Mouse (Mus musculus) MEL (cell line): Measurements from ENCODE around the gene Zic4.

ENCODE experiments used
- CTCF ChIP-seq, 3 experiments: IDR thresholded peaks in 2 of 3; conservative IDR thresholded peaks in 1 of 3; 2 replicates each; pipeline ENCODE4 v1.5.1; 2011 to 2012; ENCODE audit warnings: low read length in 3 of 3, low read depth in 2 of 3, mild to moderate bottlenecking in 2 of 3, improper control_type of control experiment in 1 of 3, inconsistent platforms in 1 of 3, mixed read lengths in 1 of 3, moderate library complexity in 1 of 3; ENCODE audit not compliant: control insufficient read depth in 1 of 3, insufficient read depth in 1 of 3, poor library complexity in 1 of 3, severe bottlenecking in 1 of 3
- EP300 ChIP-seq, 2 experiments: IDR thresholded peaks; 2 replicates each; pipeline ENCODE4 v1.6.1; 2011; ENCODE audit warnings: improper control_type of control experiment in 2 of 2, low read length in 2 of 2, low read depth in 1 of 2, mild to moderate bottlenecking in 1 of 2
- GATA1 ChIP-seq: IDR thresholded peaks from 2 replicates; pipeline ENCODE4 v1.6.1; 2011; ENCODE audit warnings: low read depth, low read length, improper control_type of control experiment
- POLR2A ChIP-seq, 2 experiments: IDR thresholded peaks; 2 replicates each; pipeline ENCODE4 v1.6.1; 2011 to 2012; ENCODE audit warnings: low read length in 2 of 2, mild to moderate bottlenecking in 2 of 2, control low read depth in 1 of 2, improper control_type of control experiment in 1 of 2, low read depth in 1 of 2, moderate library complexity in 1 of 2; ENCODE audit not compliant: control insufficient read depth in 1 of 2, insufficient read depth in 1 of 2, poor library complexity in 1 of 2
- USF1 ChIP-seq: IDR thresholded peaks from 2 replicates; pipeline ENCODE4 v1.6.1; 2014; ENCODE audit warnings: low read depth, mild to moderate bottlenecking, inconsistent platforms, low read length, improper control_type of control experiment, moderate library complexity
- ZNF384 ChIP-seq: IDR thresholded peaks from 2 replicates; pipeline ENCODE4 v1.6.1; 2012; ENCODE audit warnings: low read depth, mild to moderate bottlenecking, inconsistent platforms, low read length, improper control_type of control experiment

- no peak for TF ChIP-seq GATA1
- no peak for TF ChIP-seq CTCF (IDR thresholded peaks at IDR 0.05 in 2 of 3, conservative IDR thresholded peaks at IDR 0.05 in 1 of 3; ENCODE audit: control insufficient read depth in 1 of 3, insufficient read depth in 1 of 3, low read depth in 2 of 3, low read length in 3 of 3, poor library complexity in 1 of 3, severe bottlenecking in 1 of 3)
- no peak for TF ChIP-seq USF1
- TF ChIP-seq POLR2A (IDR thresholded peaks at IDR 0.05; ENCODE audit: control insufficient read depth in 1 of 2, insufficient read depth in 1 of 2, low read depth in 1 of 2, low read length in 2 of 2, poor library complexity in 1 of 2), result no peak
- no peak for TF ChIP-seq ZNF384
- no peak for TF ChIP-seq EP300 (IDR thresholded peaks at IDR 0.05; ENCODE audit: low read depth in 1 of 2, low read length in 2 of 2)
These were observed 43.6 kb downstream of the Zic4 start for GRCm38 (mm10) chr9:91405753-91406178.
